Mouse (Mus musculus) liver, adult (tissue): ENCODE data around the gene Pcsk1n.
"Not testable (repeated sequence)": the region's sequence is repeated elsewhere in the genome, so short reads cannot be mapped to it uniquely, and the experiment has no call there.

Source experiments
- GATA4 ChIP-seq: IDR thresholded peaks from 2 replicates; pipeline ENCODE4 v1.6.1; 2014; ENCODE audit warnings: mild to moderate bottlenecking, low read length; ENCODE audit not compliant: insufficient replicate concordance

Pcsk1n gene

GRCm38 (mm10) chrX:7919601-7920383, at the start of gene Pcsk1n:
Gene Pcsk1n (plus strand): TSS chrX:7919822.
- TF ChIP-seq GATA4, result no peak

GRCm38 (mm10) chrX:7869826-7870225, 49.8 kb upstream of the Pcsk1n start:
- TF ChIP-seq GATA4, result no peak

- TF ChIP-seq GATA4, result no peak
Observed at GRCm38 (mm10) chrX:7878007-7878419, 41.6 kb upstream of the Pcsk1n start, which contains the start of gene Pim2. Gene Pim2 (plus strand): TSS chrX:7878262.

GRCm38 (mm10) chrX:7878495-7878894, 41.1 kb upstream of the Pcsk1n start:
- TF ChIP-seq GATA4, result no peak

GRCm38 (mm10) chrX:7879819-7880218, 39.8 kb upstream of the Pcsk1n start:
- no peak for TF ChIP-seq GATA4

GRCm38 (mm10) chrX:7883841-7884567, 35.6 kb upstream of the Pcsk1n start, which contains the start of gene Slc35a2:
Gene Slc35a2 (plus strand): TSS chrX:7884028.
- no peak for TF ChIP-seq GATA4

- TF ChIP-seq GATA4, result no peak
Observed at GRCm38 (mm10) chrX:7898211-7898610, 21.4 kb upstream of the Pcsk1n start.

GRCm38 (mm10) chrX:7898880-7899874, 20.4 kb upstream of the Pcsk1n start, which contains the start of the genes Pqbp1 and Timm17b:
Gene Pqbp1 (minus strand): TSS chrX:7899269.
Gene Timm17b (plus strand): TSS chrX:7899357.
- no peak for TF ChIP-seq GATA4

- TF ChIP-seq GATA4, result no peak
Observed at GRCm38 (mm10) chrX:7904441-7904840, 15.2 kb upstream of the Pcsk1n start.

- no peak for TF ChIP-seq GATA4
Observed at GRCm38 (mm10) chrX:7907735-7908134, 11.9 kb upstream of the Pcsk1n start, which contains the start of gene Gm10491. Gene Gm10491 (minus strand): TSS chrX:7907835.

- not testable (repeated sequence) for TF ChIP-seq GATA4
Observed at GRCm38 (mm10) chrX:7909242-7909641, 10.4 kb upstream of the Pcsk1n start, which contains the start of gene Gm10490. Gene Gm10490 (plus strand): TSS chrX:7909542.

- TF ChIP-seq GATA4, result no peak
Observed at GRCm38 (mm10) chrX:7910473-7910872, 9.1 kb upstream of the Pcsk1n start.

GRCm38 (mm10) chrX:7922032-7922431, 2.4 kb downstream of the Pcsk1n start:
- no peak for TF ChIP-seq GATA4

GRCm38 (mm10) chrX:7926266-7926665, 6.6 kb downstream of the Pcsk1n start:
- no peak for TF ChIP-seq GATA4

GRCm38 (mm10) chrX:7927116-7927515, 7.5 kb downstream of the Pcsk1n start:
- no peak for TF ChIP-seq GATA4

GRCm38 (mm10) chrX:7928270-7928790, 8.7 kb downstream of the Pcsk1n start, which contains the start of gene Eras:
Gene Eras (minus strand): TSS chrX:7928607.
- TF ChIP-seq GATA4, result no peak
